Mouse (Mus musculus) cerebellum, adult 9-11 months (tissue): ENCODE data around the gene Mif4gd.

Experiments
- DNase-seq: peaks from one replicate; pipeline ENCODE4 v3.0.0; 2022

Mif4gd gene

DNA sequence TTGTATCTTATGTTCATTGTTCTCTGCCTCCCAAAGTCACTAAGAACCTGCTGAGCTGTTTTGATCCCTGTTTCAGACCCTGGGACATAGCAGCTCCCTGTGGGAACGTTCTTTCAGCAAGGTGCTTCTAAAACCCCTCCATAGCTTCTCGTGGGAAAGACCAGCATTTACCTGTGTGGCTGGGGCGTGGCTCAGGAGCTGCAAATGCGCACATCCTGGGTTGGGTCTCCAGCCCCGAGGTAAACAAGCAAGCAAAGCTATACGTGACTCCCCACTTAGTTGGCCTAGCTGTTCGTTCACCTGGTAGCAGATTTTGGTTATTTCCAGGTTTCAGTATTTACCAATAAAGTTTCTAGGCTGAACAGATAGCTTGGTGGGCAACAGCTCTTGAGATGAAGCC lies 19.5 kb upstream of the Mif4gd start:
- DNase-seq: no peak

DNA sequence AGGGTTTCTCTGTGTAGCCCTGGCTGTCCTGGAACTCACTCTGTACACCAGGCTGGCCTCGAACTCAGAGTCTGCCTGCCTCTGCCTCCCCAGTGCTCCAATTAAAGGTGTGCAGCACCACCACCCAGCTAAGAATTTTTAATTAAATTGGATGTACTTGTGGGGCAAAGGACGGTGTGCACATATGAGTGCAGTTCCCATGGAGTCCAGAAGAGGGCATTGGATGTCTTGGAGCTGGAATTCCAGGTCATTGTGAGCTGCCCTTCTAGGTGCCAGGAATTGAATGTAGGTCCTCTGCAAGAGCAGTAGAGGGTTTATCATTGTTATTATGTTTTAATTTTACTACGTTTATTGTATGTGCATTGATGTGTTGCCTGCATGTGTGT lies 18.7 kb upstream of the Mif4gd start:
- peak; percentile 59 for DNase-seq

GRCm38 (mm10) chr11:115630532-115631504 lies 18.0 kb upstream of the Mif4gd start:
- peak; percentile 55 for DNase-seq

DNA sequence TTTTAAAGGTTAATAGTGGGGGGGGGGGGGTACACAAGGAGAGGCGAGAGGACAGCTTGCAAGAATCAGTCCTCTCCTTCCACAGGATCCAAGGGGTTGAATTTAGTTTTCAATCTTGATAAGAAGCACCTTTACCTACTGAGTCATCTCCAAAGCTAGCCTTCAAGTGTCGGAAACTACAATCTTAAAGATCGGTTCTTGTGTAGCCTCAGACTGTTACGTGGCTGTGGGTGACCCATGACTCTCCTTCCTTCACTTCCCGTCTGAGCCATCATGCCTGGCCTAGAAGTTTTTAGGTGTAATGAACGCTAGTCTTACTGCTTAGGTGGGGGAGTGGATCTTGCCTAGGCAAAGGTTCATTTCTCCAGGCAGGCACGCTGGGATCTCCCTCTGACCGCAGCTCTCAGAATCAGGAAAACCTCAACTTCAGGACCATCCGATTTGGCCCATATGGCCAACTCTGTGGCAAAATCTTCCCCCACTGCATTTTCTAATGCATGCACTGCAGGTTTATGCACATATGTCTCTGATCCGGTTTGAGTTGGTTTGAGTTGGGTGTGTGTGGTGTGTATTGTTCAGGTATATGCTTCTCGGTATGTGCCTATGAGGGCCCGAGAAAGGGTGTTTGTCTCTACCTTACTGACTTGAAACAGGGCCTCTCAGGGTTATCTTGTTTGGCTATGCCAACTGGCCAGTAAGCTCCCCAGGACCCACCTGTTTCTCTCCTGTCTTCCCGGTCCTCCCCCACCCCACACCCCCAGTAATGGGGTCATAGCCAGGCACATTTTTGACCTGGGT lies 17.2 kb upstream of the Mif4gd start:
- DNase-seq: peak; percentile 44

- DNase-seq: peak; percentile 51
Observed at GRCm38 (mm10) chr11:115628465-115629101, 15.8 kb upstream of the Mif4gd start.

DNA sequence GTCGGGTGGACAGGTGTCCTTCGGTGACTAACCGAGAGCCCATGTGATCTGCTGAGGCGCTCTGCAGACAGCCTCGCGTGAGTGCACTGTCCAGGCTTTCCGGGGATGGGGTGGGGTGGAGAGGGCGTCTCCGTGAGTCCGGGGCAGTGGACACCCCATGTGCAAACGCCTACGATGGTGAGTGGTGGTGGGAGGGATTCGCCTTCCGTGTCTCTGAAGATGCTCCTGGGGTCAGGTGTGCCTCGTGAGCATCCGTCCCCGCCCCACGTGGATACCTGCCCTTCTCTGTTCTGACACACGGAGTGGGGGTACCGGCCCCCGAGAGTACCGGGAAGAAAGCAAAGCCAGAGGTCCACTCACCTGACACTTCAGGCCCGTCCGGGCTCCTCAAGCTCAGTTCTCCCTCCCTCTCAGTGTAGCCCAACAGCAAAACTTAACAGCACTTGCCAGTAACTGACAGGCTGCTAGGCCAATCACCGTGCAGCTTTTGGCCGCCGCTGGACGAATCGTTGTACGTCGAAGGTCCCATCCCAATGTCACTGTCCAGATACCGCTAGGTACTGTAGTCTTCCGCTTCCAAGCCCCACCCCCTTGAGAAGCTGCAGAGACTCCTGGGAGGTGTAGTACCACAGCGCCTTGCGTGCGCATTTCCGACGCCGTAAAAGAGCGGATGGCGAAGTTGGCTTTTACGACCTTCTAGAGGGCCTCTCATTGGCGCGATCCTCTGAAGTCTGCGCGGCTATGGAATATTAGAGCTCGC lies 15.1 kb upstream of the Mif4gd start, which contains the start of gene Slc25a19:
Slc25a19 (minus strand) TSS at position 591 of the 760 bp plus-strand sequence.
- peak; percentile 100 for DNase-seq

DNA sequence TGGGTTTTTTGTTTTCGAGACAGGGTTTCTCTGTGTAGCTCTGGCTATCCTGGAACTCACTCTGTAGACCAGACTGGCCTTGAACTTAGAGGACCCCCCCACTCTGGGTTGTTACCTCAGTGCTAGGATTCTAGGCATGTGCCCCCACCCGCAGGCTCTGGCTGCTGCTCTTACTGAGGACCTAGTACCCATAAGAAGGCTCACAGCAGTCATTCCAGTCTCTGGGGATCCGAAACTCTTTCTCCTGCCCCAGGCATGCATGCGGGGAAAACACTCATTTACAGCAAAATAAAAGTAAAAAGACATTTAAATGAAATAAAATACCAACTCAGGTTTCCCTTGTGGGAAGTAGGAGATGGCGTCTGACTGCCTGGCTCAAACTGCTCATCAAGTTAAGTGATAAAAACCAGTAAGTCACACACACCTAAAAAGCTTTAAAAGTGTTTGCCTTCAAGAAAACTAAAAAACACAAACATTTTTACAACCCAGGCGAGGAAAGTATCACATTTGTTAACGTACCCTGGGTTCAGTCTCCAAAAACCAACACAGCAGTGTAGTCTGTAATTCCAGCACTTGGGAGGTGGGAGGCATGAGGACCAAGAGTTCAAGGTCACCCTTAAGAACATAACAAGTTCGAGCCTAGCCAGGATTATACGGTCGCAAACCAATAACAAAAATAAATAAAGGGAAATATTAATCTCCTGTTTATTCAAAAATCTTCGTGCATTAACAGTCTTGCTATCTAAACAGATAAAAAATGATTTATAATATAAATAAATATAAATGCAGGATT lies 14.3 kb upstream of the Mif4gd start:
- DNase-seq: peak; percentile 52

DNA sequence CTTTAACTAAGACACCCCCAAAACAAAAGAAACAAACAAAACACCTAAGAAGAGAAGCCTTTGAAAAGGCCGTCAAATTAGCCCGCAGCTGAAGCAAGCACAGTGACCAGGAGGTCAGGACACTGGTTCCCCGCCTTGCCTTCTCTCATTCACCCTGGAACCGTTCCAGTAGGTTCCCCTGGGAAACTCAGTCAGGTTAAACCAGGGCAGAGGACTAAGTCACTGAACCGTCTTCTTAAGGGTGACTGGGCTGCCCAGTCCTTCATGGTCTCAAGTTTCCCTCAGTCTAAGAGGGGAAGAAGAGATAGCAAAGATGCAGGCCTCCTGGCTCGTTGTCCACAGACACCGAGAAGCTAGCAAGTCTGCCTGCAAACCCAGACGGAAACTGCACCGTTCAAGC lies 13.1 kb upstream of the Mif4gd start:
- DNase-seq: peak; percentile 40

DNA sequence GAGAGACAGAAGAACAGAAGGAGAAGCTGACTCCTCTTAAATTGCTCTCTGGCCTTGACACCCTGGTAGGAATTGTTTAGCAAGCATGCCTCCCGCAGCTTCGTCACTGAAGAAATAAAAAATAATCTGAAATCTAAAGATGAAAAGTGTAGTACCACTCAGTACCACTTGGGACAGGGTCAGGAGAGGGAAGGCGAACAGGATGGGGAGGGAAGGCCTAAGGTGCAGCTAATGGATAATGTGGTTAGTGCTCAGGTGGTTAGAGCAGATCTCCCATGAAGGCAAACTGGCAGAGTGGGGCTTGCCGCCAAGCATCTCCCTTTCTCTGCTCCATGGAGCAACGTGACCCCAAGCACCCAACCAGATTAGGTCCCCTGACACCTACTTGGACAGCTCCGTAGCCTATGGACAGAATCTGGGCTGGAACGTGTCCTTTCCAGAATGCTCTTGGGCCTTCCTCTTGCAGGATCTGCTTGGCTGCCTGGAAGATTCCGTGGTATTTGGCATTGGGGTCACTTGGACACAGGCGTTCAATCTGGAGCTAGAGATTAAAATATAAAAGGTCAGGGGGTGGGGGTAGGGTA lies 10.8 kb upstream of the Mif4gd start:
- DNase-seq: peak; percentile 38

DNA sequence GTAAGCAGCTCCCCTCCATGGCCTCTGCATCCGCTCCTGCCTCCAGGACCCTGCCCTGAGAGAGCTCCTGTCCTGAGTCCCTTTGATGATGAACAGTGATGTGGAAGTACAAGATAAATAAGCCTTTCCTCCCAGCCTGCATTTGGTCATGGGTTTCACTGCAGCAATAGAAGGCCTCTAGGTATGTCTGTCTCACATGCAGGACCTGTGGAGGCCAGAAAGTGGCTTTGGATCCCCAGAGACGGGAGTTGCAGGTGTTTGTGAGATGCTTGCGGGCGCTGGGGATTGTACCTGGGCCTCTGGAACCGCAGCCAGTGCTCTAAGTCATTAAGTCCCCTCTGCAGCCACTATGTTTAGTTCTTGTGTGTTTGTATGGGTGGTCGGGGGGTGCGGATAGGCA lies 7.2 kb upstream of the Mif4gd start:
- peak; percentile 14 for DNase-seq

GRCm38 (mm10) chr11:115618732-115619516 lies 6.2 kb upstream of the Mif4gd start:
- peak; percentile 11 for DNase-seq

GRCm38 (mm10) chr11:115618001-115618400 lies 5.2 kb upstream of the Mif4gd start:
- DNase-seq: no peak

- DNase-seq: no peak
Observed at GRCm38 (mm10) chr11:115616893-115617292, 4.1 kb upstream of the Mif4gd start.

DNA sequence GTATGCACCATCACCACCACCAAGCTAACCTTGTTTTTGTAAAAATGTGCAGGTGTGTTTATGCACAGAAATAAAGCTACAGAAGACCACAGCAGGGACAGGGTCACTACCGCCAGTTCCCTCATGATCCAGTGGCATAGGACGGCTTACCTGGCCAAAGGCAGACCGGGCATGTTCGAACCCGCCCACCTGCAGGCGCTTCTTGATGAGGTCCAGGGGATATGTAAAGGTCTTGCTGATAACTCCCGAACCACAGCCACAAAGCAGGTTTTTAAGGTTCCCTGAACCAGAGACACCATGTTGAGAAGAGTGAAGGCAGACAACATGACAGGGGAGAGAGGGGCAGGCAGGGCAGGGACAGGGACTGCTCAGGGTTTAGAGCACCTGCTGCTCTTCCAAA lies 3.6 kb upstream of the Mif4gd start:
- DNase-seq: peak; percentile 31

DNA sequence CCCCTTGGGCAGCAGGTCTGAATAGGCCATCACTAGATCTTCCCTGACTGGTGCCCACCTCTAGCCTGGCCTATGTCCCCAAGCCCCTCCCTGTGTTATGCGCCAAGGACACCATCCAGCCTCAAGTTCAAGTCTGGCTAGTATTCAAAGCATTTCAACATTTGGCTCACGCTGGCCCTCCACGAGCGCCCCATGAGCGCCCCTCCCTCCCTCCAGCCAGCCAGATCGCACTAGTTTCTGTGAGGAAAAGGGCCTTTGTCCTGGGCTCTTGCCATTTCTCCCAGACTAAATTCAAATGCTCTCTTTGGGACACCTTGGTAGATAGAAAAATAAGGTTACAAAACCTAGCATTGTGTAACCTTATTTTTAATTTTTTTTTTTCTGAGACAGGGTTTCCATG lies 3.1 kb upstream of the Mif4gd start:
- DNase-seq: peak; percentile 31

- peak; percentile 34 for DNase-seq
Observed at GRCm38 (mm10) chr11:115615108-115615825, 2.5 kb upstream of the Mif4gd start.

DNA sequence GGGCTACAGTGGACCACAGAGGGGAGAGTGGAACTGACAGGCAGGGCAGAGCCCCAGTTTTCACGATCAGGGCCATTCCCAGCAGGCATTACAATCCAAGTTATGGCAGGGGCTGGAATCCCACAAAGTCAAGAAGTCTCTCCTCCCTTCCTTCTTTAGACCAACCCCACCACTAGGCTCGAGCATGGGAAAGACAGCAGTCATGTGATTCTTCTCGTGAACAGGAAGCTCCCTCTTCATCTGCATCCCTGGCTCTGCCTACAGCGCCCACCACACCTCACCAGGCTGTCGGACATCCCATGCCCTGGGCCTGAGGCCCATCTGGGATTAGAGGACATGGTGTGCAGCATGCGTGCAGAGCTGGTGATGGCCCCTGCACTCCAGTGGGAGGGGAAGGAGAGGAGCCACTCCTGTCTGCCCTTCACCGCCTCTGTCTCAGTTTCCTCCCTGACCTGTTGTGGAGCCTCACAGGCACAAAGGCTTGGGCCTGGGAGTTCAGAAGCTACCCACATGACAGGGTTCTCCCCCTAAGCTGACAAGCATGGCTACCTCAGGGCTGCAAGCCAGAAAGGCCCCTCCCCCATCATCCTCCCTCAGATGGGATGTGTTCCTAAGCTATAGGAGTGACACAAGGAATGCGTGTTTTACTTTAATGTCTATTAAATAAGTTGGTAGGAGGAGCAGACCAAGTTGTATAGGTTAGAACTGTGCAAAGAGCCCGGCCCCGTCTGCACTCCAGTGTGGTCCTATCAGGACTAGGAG lies 1.8 kb upstream of the Mif4gd start:
- peak; percentile 62 for DNase-seq

DNA sequence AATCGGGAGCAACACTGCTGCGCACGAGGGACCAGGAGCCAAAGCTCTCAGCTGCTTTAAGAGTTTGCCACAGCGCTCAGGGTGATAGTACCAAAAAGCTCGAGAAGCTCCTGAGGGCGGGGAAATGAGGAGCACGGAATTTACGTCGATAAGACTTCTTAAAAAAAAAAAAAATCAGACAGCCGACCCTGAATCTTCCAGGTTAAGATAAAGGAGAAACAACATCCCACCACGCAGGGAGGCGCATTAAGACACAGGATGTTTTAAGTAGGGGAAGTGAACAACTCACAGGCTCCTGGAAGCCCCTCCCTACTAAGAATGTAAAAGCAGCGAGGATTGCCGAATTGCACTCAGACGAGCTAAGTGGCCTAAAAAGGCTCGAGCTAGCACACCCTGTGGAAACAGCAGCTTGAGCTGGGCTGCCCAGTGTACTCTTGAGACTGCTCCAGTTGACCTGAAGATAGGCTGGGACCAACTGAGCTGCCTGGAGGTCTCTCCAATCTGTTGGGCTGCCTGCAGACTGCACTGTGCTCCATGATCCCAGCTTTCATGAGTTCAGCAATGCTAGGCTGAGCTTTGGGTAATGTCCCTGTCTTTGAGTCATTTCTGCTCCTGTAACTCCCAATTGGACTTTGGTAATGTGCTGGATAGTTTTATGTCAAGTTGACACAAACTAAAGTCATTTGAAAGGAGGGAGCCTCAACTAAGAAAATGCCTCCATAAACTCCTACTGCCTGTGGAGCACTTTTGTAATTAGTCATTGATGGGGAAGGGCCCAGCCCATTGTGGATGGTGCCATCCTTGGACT lies 573 bp upstream of the Mif4gd start:
- peak; percentile 54 for DNase-seq
